Mouse (Mus musculus) limb, embryonic 13.5 days (tissue): ENCODE results near the gene Cox6a1. TPM values are rescaled to one million over a fixed set of nuclear protein-coding genes. Genes with fewer than 3 reads are reported as not detected.

Source experiments
- polyA plus RNA-seq: library from polyadenylated mRNA; unstranded; fragments of >200 nt; fragmentation: Nextera tagmentation; extraction: Ambion mirVana; gene quantifications from 2 replicates; pipeline ENCODE4 v1.2.1, GENCODE M21; 2015

Gene Cox6a1
- polyA plus RNA-seq, 1 experiment from 2014 or later = 677 TPM

Other genes with a start within 250 kb of the Cox6a1 start
- gene Acads, start 229.6 kb downstream of the Cox6a1 start, polyA plus RNA-seq = 56.5 and 56.9 TPM in 2 replicates
- 45.5 and 47.1 TPM in 2 replicates for gene Unc119b, start 214.0 kb downstream of the Cox6a1 start, polyA plus RNA-seq
- gene Mlec, start 190.8 kb downstream of the Cox6a1 start, polyA plus RNA-seq = 66.1 and 78.1 TPM in 2 replicates
- gene Cabp1, start 154.6 kb downstream of the Cox6a1 start, polyA plus RNA-seq = 0.75 and 0.91 TPM in 2 replicates
- 83.6 and 93.9 TPM in 2 replicates for gene Pop5, start 113.1 kb downstream of the Cox6a1 start, polyA plus RNA-seq
- gene Rnf10, start 76.1 kb downstream of the Cox6a1 start, polyA plus RNA-seq = 141 and 144 TPM in 2 replicates
- 41.8 and 43.6 TPM in 2 replicates for gene Coq5, start 69.3 kb downstream of the Cox6a1 start, polyA plus RNA-seq
- 1,815 and 1,838 TPM in 2 replicates for gene Dynll1, start 48.0 kb downstream of the Cox6a1 start, polyA plus RNA-seq
- gene Srsf9, start 21.8 kb downstream of the Cox6a1 start, polyA plus RNA-seq = 314 and 331 TPM in 2 replicates
- gene Gatc, start 7.8 kb downstream of the Cox6a1 start, polyA plus RNA-seq = 25.7 and 28.3 TPM in 2 replicates
- 58.8 and 62.1 TPM in 2 replicates for gene Triap1, start 7.8 kb downstream of the Cox6a1 start, polyA plus RNA-seq
- 18.2 and 18.4 TPM in 2 replicates for gene Msi1, start 80.6 kb upstream of the Cox6a1 start, polyA plus RNA-seq
- gene Pla2g1b, start 117.3 kb upstream of the Cox6a1 start, polyA plus RNA-seq = not detected in 2 replicates
- 25.8 and 27.5 TPM in 2 replicates for gene Sirt4, start 135.7 kb upstream of the Cox6a1 start, polyA plus RNA-seq
- 46.9 and 54.0 TPM in 2 replicates for gene Pxn, start 157.7 kb upstream of the Cox6a1 start, polyA plus RNA-seq
- gene Rplp0, start 210.5 kb upstream of the Cox6a1 start, polyA plus RNA-seq = 1,446 and 1,459 TPM in 2 replicates
- gene Gcn1l1, start 216.3 kb upstream of the Cox6a1 start, polyA plus RNA-seq = 46.1 and 48.2 TPM in 2 replicates